Mouse (Mus musculus) thymus, adult 2 months (tissue): ENCODE data around the gene Zfp64.

Source experiments
- CTCF ChIP-seq: fragments of 200-500 bp; IDR thresholded peaks from 2 replicates; pipeline ENCODE4 v1.5.1; 2012; ENCODE audit warnings: mild to moderate bottlenecking, control low read depth, low read length, moderate library complexity, borderline replicate concordance; ENCODE audit not compliant: control insufficient read depth, poor library complexity, insufficient read depth; ENCODE audit errors: extremely low read depth
- POLR2A ChIP-seq: fragments of 200-500 bp; IDR thresholded peaks from 2 replicates; pipeline ENCODE4 v1.6.1; 2012; ENCODE audit warnings: mild to moderate bottlenecking, low read length, control low read depth, moderate library complexity; ENCODE audit not compliant: control insufficient read depth, poor library complexity, insufficient read depth; ENCODE audit errors: extremely low read depth

- TF ChIP-seq CTCF (no peak), POLR2A (no peak)
Observed at GRCm38 (mm10) chr2:168860922-168861740, 94.3 kb downstream of the Zfp64 start.
